Mouse (Mus musculus) naive thymus-derived CD4-positive, alpha-beta T cell, adult 2 months (primary cell): Measurements from ENCODE around the gene Olfr324.
A peak's percentile ranks its signal among the peaks of the same experiment; 100 is the strongest.

Source experiments
- DNase-seq: peaks from one replicate; pipeline ENCODE4 v3.0.0-alpha.2; 2011; ENCODE audit warnings: low read depth

The Olfr324 gene

GRCm38 (mm10) chr11:58634878-58635277 is 40.0 kb downstream of the Olfr324 start:
- no peak for DNase-seq

DNA sequence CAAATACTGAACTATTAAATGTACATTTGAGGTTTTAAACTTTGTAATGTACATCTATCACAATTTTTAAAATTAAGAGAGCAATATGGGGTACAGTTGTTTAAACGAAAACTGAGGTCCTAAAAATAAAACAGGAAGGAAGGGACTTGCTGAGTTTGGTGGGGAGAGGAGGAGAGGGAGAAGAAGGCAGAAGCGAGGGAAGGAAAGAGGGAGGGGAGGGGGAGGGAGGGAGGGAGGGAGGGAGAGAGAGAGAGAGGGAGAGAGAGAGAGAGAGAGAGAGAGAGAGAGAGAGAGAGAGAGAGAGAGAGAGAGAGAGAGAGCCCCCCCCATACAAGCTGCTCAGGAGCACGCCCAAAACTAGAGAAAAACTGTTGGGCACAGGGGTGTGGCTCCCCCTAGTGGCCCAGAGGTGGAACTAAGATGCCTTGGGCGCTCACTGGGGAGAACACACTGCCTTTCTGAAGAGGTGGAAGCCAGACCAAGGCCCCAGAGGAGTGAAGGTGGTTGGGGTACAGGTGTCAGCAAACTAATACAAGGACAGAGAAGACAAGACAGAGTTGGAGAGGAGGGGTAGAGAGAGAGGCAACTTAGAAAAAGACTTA is 41.6 kb downstream of the Olfr324 start:
- DNase-seq = peak; percentile 60

DNA sequence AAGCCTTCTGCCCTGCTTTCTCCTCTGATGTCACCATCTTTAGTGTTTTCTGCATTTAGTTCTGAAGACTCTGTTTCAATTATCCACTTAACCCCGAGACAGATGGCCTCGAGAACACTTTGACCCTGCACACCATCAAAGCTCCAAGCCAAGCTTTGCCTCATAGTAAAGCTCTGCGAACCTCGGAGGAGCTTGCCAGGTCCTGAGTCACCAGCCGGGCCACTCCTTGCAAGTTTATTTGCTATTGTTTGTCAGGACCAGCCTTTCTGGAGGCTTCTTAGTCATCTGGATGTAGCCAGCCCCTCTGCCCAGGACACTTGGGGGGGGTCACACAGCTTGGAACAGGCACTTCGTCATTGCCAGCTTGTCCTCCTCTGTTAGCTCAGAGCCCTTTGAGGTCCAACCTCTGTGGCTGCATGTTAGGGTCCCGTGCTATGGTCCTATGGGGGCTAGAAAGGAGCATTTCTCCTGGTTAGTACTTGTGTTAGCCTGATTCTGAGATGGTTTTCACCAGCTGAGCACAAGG is 43.3 kb downstream of the Olfr324 start:
- no peak for DNase-seq

DNA sequence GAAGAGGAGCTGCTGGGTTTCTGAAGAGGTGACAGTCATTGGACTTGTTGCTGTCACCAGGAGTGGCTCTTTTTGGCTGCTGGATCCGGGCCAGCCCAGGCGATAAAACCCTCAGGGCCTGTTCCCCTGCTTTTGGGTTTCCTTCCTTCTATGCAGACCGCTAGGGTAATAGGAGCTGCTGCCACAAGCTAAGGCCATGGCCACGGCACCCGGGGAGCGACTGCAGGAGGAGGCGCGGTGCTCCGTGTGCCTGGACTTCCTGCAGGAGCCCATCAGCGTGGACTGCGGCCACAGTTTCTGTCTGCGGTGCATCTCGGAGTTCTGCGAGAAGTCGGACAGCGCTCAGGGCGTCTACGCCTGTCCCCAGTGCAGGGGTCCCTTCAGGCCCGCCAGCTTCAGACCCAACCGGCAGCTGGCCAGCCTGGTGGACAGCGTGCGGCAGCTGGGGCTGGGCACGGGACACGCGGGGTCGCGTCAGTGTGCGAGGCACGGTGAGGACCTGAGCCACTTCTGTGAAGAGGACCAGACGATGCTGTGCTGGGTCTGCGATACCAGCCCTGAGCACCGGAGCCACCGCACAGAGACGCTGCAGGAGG is 45.5 kb downstream of the Olfr324 start, which contains the start of gene Trim58:
Gene Trim58 (plus strand): TSS at position 194 of the 596 bp plus-strand sequence.
- no peak for DNase-seq

DNA sequence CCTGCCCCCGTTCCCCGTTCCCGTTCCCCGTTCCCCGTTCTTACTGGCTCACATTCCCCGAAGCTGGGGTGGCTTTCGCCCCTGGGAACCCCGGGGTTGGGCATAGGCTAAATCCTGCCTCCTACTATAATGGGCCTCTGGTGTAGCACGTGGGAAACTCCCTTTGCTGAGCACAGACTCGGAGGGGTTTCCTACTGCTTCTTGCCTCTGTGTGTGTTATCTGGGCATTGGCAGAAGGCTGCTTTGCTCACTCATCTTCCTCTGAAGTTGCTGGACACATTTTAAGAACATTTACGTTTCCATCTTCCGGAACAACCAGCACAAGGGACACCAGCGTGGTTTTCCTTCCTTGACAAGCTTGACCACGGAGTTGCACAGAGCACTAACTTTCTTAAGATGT is 46.1 kb downstream of the Olfr324 start:
- DNase-seq = no peak

GRCm38 (mm10) chr11:58641638-58642358 is 46.9 kb downstream of the Olfr324 start:
- DNase-seq = no peak

GRCm38 (mm10) chr11:58643350-58643749 is 48.4 kb downstream of the Olfr324 start:
- DNase-seq = peak; percentile 64
